Mouse (Mus musculus) lung, embryonic 15.5 days (tissue): ENCODE measurements around the gene Chrm3. TPM values are rescaled to one million over a fixed set of nuclear protein-coding genes. Genes with fewer than 3 reads are reported as not detected.

Source experiments
- ATAC-seq: fragments of 200-750 bp; cut with Nextera tagmentation; 2 replicates; pipeline ENCODE4 v1.8.0; 2017; ENCODE audit warnings: moderate number of reproducible peaks, borderline replicate concordance; ENCODE audit not compliant: low FRiP score, low TSS enrichment; ENCODE audit errors: extremely low read depth
- H3K27ac ChIP-seq: fragments of 300-500 bp; sonication (generic); 2 replicates; pipeline ENCODE4 v1.5.1; 2015; ENCODE audit warnings: moderate library complexity, mild to moderate bottlenecking, inconsistent platforms
- H3K27me3 ChIP-seq: fragments of 300-500 bp; sonication (generic); 2 replicates; pipeline ENCODE4 v1.6.1; 2015; ENCODE audit warnings: inconsistent platforms
- H3K36me3 ChIP-seq: fragments of 300-500 bp; sonication (generic); 2 replicates; pipeline ENCODE4 v1.6.1; 2015; ENCODE audit warnings: inconsistent platforms
- H3K4me1 ChIP-seq: fragments of 300-500 bp; sonication (generic); 2 replicates; pipeline ENCODE4 v1.6.1; 2015; ENCODE audit warnings: inconsistent platforms
- H3K4me2 ChIP-seq: fragments of 300-500 bp; sonication (generic); 2 replicates; pipeline ENCODE4 v1.6.1; 2015; ENCODE audit warnings: inconsistent platforms, mild to moderate bottlenecking, moderate library complexity
- H3K4me3 ChIP-seq: fragments of 300-500 bp; sonication (generic); 2 replicates; pipeline ENCODE4 v1.5.1; 2015; ENCODE audit warnings: mild to moderate bottlenecking, inconsistent platforms
- H3K9ac ChIP-seq: fragments of 300-500 bp; sonication (generic); 2 replicates; pipeline ENCODE4 v1.6.1; 2015; ENCODE audit warnings: inconsistent platforms
- H3K9me3 ChIP-seq: fragments of 300-500 bp; sonication (generic); 2 replicates; pipeline ENCODE4 v1.6.1; 2016; ENCODE audit warnings: inconsistent platforms
- WGBS: fragments of 180-500 bp; shearing (Covaris S2); methylation state at CpG from one replicate; pipeline ENCODE4 v1.1.7; 2015; 5-methylcytosine and 5-hydroxymethylcytosine counted together
- polyA plus RNA-seq: library from polyadenylated mRNA; unstranded; fragments of >200 nt; fragmentation: Nextera tagmentation; extraction: Ambion mirVana; gene quantifications from 2 replicates; pipeline ENCODE4 v1.2.1, GENCODE M21; 2015

Chrm3 gene
- polyA plus RNA-seq, 1 experiment from 2014 or later = 0.55 TPM

DNA sequence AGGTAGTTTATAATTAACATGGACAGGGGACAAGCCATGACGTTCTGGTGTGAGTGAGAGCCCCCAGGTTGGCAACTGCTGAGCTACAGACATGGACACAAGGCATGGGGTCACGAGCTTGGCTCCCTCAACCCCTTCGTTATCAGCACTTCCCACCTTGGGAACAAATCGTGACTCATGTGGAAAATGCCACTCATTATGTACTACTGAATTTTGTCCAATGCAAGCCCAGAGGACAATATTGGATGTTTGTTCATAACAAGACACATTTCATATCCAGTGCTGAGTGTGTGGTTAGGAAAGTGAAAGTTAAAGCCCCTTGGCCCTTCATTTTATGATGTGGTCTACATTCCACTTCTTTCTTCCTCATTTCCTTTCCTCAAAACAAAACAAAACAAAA lies 140.2 kb downstream of the Chrm3 start:
- no peaks in the 10 kb centered on the region for H3K4me1 ChIP-seq
- no peaks in the 10 kb centered on the region for H3K36me3 ChIP-seq
- H3K4me3 ChIP-seq = no peak overlapping the region
- no peak overlapping the region for H3K27ac ChIP-seq
- H3K9ac ChIP-seq = no peak overlapping the region
- no peak for ATAC-seq
- no peaks in the 10 kb centered on the region for H3K27me3 ChIP-seq
- H3K9me3 ChIP-seq = no peaks in the 10 kb centered on the region
- no peak overlapping the region for H3K4me2 ChIP-seq
- WGBS = 56% methylated on average over 4 of the region's 4 CpGs

DNA sequence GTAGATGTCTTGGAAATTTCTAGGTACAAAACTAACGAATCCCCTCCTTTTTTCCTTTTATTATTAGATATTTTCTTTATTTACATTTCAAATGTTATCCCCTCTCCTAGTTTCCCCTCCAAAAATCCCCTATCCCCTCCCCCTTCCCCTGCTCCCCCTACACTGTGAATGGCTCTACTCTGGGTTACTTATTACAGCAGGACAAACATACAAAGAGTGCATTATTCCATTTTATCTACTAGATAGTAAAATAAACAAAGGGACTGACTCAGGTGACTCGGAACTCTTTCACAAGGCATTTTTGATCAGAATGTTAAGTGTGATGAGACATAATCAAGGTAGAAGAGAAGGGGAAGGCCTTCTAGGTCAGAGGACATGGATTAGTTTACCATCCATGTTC lies 148.5 kb downstream of the Chrm3 start:
- Histone ChIP-seq H3K9me3 (no peaks in the 10 kb centered on the region), H3K4me1 (no peaks in the 10 kb centered on the region), H3K27ac (no peak overlapping the region), H3K27me3 (no peaks in the 10 kb centered on the region), H3K4me3 (no peak overlapping the region), H3K9ac (no peak overlapping the region), H3K4me2 (no peak overlapping the region), H3K36me3 (no peaks in the 10 kb centered on the region)
- 53% methylated on average over 2 of the region's 2 CpGs for WGBS
- ATAC-seq = no peak

DNA sequence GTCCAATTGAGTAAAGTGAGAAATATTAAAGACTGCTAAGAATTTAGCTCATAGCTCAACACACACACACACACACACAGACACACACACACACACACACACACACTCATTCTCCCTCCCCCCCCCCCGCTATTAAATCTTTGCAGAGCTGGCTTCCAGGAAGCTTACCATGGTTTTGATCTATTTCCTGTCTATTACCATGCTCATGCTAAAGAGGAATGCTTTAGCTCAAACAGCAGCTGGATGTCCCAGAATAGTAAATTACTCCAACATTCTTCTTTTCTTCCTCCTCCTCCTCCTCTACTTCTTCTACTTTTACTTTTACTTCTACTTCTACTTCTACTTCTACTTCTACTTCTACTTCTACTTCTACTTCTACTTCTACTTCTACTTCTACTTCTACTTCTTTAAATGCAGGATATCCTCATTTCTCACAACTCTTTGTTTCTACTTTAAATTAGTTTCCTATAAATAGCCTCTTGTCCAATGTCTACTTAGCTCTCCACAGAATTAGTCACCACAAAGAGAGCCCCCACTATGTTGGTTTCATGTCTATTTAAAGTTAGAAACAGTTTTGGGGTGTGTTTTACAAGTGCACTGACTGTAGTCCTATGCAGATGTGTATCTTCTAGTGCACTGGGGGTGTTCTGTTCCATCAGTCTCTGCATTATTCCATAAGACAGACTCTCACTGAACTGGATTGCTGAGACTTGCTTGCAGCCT lies 150.0 kb downstream of the Chrm3 start:
- Histone ChIP-seq H3K36me3 (no peaks in the 10 kb centered on the region), H3K4me2 (no peak overlapping the region), H3K4me1 (no peaks in the 10 kb centered on the region), H3K4me3 (no peak overlapping the region), H3K9ac (no peak overlapping the region), H3K27me3 (no peaks in the 10 kb centered on the region), H3K27ac (no peak overlapping the region), H3K9me3 (no peaks in the 10 kb centered on the region)
- ATAC-seq = no peak
- WGBS = 44% methylated on average over 1 of the region's 1 CpGs

DNA sequence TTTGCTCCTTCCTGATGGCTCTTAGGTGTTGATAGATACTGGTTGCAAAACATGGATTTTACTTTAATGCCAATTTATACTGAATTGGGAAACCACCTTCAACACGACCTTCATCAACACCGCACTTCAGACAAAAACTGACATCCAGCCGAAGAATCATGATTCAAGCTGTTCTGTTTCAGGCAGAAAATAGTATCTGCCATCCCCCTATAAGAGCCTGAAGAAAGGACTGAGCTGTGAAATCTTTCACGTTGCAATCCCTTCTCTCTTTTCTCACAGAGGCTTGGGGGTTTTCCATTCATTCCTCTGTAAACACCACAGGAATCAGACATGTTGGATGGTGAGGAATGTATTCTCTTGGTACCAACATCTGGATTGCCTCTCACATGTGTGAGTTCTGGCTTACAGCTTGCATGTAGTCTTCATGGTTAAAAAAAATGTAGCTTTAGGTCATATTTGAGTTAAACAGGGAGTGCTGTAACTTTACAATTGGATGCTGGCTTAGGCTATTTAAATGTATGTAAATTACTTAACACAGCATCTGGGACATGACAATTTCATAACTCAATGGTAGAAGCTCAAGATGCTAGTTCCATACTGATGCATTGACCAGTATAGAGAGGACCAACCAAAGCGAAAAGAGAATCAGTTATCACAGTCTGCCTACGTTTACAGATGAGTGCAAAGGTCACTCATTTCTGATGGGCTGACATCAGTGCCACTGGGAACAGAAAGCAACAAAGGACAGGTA lies 161.3 kb downstream of the Chrm3 start:
- H3K27me3 ChIP-seq = no peaks in the 10 kb centered on the region
- H3K4me1 ChIP-seq = no peaks in the 10 kb centered on the region
- H3K36me3 ChIP-seq = no peaks in the 10 kb centered on the region
- 75% methylated on average over 6 of the region's 6 CpGs for WGBS
- no peak for ATAC-seq
- H3K9me3 ChIP-seq = no peaks in the 10 kb centered on the region
- no peak overlapping the region for H3K9ac ChIP-seq
- no peak overlapping the region for H3K4me2 ChIP-seq
- H3K27ac ChIP-seq = no peak overlapping the region
- H3K4me3 ChIP-seq = no peak overlapping the region

DNA sequence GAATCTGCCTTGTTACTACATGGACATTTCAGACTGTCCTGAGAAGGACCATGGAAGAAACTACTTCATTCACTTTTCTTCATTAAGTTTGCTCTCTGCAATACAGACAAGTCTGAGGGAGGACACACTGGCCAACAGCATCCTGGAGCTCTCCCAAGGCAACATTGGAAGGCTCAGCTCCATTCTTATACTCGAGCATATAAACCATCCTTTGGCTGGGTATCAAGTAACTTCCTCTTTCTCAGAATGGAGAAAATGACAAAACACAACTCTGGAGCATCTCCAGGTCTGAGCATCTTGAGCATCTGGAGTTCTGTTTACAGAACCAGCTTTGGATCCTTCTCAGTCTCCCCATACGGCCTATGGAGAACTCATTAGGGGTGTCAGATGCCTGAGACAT lies 170.8 kb downstream of the Chrm3 start:
- H3K4me1 ChIP-seq = no peaks in the 10 kb centered on the region
- H3K36me3 ChIP-seq = no peaks in the 10 kb centered on the region
- no peak overlapping the region for H3K4me3 ChIP-seq
- no peaks in the 10 kb centered on the region for H3K27me3 ChIP-seq
- ATAC-seq = no peak
- 34% methylated on average over 2 of the region's 2 CpGs for WGBS
- H3K9ac ChIP-seq = no peak overlapping the region
- H3K27ac ChIP-seq = no peak overlapping the region
- no peak overlapping the region for H3K4me2 ChIP-seq
- H3K9me3 ChIP-seq = no peaks in the 10 kb centered on the region

DNA sequence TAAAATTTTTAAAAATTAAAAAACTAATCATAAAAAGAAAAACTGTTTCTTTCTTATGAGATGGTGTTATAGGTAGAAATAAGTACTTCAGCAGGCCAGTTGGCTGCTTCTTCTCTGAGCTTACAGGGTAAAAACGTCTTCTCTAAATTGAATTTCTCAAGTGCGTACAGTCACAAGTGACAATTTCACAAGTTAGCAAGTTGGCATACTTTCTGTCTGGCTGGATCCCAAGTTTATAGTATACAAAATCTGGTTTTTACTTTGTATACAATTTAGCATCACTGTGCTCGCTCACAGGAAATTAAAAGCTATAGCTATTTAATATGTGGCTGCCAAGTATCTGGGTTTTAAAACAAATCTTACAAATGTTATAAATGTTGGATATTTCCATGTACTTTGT lies 172.7 kb downstream of the Chrm3 start:
- Histone ChIP-seq H3K4me1 (no peaks in the 10 kb centered on the region), H3K27ac (no peak overlapping the region), H3K4me2 (no peak overlapping the region), H3K27me3 (no peaks in the 10 kb centered on the region), H3K4me3 (no peak overlapping the region), H3K9ac (no peak overlapping the region), H3K9me3 (no peaks in the 10 kb centered on the region), H3K36me3 (no peaks in the 10 kb centered on the region)
- no peak for ATAC-seq
- WGBS = 45% methylated on average over 3 of the region's 3 CpGs

DNA sequence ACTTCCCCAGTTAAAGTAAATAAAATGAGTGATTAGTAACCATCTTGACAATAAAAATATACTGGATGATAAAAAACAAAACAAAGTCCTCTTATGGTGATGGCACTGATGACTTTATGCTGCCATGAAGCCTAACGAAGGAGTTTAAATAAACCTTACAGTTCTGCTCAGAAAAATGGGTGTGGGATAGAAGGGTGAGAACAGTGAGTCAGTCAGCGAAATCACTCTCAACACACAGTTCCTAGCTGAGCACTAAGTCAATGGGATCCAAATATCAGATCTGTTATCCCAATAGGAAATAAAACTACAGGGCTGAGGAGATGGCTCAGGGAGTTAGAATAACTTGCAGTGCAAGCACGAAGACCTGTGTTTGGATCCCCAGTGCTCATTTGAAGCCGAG lies 176.8 kb downstream of the Chrm3 start:
- Histone ChIP-seq H3K36me3 (no peaks in the 10 kb centered on the region), H3K27me3 (no peaks in the 10 kb centered on the region), H3K4me2 (no peak overlapping the region), H3K4me3 (no peak overlapping the region), H3K27ac (no peak overlapping the region), H3K9ac (no peak overlapping the region), H3K4me1 (no peaks in the 10 kb centered on the region), H3K9me3 (no peaks in the 10 kb centered on the region)
- no peak for ATAC-seq
- WGBS = 72% methylated on average over 4 of the region's 4 CpGs

DNA sequence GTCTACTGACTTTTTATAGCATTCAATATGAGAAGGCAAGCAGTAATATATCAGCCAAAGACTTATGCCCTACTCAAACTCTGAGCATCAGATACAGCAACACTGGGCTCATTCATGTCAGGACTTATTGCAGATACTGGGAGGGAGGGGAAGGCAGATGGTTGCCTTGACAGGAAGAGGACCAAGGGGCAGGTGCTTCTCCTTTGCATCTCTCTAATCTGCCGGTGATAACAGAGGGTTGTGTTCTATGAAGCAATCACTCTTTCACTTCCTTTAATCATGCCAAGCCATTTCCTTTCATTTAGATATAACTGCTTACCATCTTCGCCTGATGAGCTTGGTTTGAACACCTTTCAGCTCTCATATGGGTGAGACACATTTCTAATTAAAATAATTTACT lies 177.9 kb downstream of the Chrm3 start:
- ATAC-seq = no peak
- Histone ChIP-seq H3K27ac (no peak overlapping the region), H3K36me3 (no peaks in the 10 kb centered on the region), H3K9ac (no peak overlapping the region), H3K9me3 (no peaks in the 10 kb centered on the region), H3K4me2 (no peak overlapping the region), H3K4me3 (no peak overlapping the region), H3K4me1 (no peaks in the 10 kb centered on the region), H3K27me3 (no peaks in the 10 kb centered on the region)
- WGBS = 58% methylated on average over 2 of the region's 2 CpGs

DNA sequence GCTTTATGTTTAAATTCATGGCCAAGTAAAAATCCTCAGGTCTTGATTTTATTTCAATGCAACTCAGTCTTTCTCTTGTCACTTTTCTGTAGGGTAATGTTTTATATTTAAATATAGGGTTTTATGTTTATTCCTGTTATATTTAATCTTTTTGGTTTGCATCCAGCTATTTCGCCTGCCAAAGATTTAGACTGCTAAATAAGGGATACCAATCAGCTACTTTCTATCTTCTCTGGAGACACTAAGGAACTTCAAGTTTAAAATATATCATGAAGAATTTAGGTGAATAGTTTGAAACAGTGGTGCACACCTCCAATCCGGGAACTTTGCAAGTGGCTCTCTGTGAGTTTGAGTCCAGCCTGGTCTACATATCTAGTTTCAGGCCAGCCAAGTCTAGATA lies 190.1 kb downstream of the Chrm3 start:
- Histone ChIP-seq H3K9me3 (no peaks in the 10 kb centered on the region), H3K4me3 (no peak overlapping the region), H3K27me3 (no peaks in the 10 kb centered on the region), H3K4me2 (no peak overlapping the region), H3K9ac (no peak overlapping the region), H3K36me3 (no peaks in the 10 kb centered on the region), H3K4me1 (no peaks in the 10 kb centered on the region), H3K27ac (no peak overlapping the region)
- ATAC-seq = no peak
- 85% methylated on average over 2 of the region's 2 CpGs for WGBS

DNA sequence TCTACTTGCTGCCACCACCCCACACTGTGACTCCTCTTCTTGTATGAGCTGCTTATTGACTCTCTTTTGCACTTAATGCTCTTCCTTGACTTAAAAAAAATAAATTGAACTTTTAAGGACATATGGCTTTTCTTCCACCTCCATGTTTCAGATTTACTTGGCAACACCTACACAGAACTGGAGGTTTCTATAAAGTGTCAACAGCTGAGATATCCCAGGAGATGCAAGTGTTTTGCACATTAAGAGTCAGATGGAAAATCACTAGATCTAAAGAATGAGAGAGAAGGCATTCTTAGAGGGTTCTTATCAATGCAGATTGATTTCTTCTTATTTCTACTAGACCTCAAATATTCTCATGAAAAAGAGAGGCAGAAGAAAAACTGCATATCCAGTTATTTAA lies 197.3 kb downstream of the Chrm3 start:
- Histone ChIP-seq H3K9ac (no peak overlapping the region), H3K9me3 (no peaks in the 10 kb centered on the region), H3K27me3 (no peaks in the 10 kb centered on the region), H3K27ac (no peak overlapping the region), H3K36me3 (no peaks in the 10 kb centered on the region), H3K4me1 (no peaks in the 10 kb centered on the region), H3K4me2 (no peak overlapping the region), H3K4me3 (no peak overlapping the region)
- no peak for ATAC-seq

DNA sequence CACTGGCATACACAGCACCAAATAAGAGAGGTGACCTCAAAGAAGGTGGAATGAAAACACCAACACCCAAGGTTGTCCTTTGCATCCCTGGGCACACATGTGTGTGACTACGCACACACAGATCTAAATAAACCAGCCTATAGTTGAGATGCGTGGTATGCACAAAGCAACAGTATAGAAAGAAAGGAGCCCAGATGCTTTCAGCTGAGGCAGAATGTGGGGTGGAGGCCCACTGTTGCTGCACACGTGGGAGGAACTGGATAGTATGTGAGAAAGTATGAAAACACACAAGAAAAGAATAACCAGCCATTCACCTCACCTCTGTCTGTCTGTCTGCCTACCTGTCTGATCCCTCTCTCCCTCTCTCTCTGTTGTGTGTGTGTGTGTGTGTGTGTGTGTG lies 203.2 kb downstream of the Chrm3 start:
- H3K4me1 ChIP-seq = no peaks in the 10 kb centered on the region
- no peaks in the 10 kb centered on the region for H3K36me3 ChIP-seq
- H3K27me3 ChIP-seq = no peaks in the 10 kb centered on the region
- no peak overlapping the region for H3K4me3 ChIP-seq
- no peak for ATAC-seq
- no peak overlapping the region for H3K27ac ChIP-seq
- 86% methylated on average over 3 of the region's 3 CpGs for WGBS
- no peak overlapping the region for H3K9ac ChIP-seq
- no peak overlapping the region for H3K4me2 ChIP-seq
- H3K9me3 ChIP-seq = no peaks in the 10 kb centered on the region

DNA sequence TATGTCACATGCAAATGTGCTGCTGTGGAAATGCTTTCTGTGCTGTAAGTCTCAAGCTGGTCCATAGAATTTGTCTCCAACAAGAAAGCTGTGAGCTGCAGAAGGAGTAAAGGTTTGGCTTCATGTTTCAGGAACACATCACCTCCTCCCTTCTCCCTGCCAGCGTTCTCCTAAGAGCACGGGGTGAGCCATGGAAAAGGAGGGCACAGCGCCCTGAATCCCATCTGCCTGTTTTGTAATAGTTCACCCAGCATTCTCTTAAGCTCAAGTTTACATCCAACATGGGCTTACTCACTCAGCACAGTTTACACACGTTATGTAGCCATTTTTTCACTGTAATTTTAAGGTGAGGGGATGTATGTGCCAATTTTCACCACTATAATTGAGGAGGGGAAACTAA lies 220.1 kb downstream of the Chrm3 start:
- Histone ChIP-seq H3K9me3 (no peaks in the 10 kb centered on the region), H3K27me3 (no peaks in the 10 kb centered on the region), H3K4me3 (no peak overlapping the region), H3K4me2 (no peak overlapping the region), H3K27ac (no peak overlapping the region), H3K4me1 (no peaks in the 10 kb centered on the region), H3K36me3 (no peaks in the 10 kb centered on the region), H3K9ac (no peak overlapping the region)
- whole genome bisulfite sequencing = 63% methylated on average over 4 of the region's 4 CpGs
- ATAC-seq = no peak
